Mouse (Mus musculus): ENCODE results near the gene Rrp1. TPM values are rescaled to one million over a fixed set of nuclear protein-coding genes. Genes with fewer than 3 reads are reported as not detected.

The Rrp1 gene
- polyA plus RNA-seq, 1 experiment from 2014 or later: 110 TPM

GRCm38 (mm10) chr10:78378516-78378915, 34.3 kb downstream of the Rrp1 start:
- H3K9me3 ChIP-seq (replicated peaks): no peaks in the 10 kb centered on the region
- no peak overlapping the region for H3K9ac ChIP-seq
- ATAC-seq (ENCODE audit: insufficient read depth): no peak
- H3K27me3 ChIP-seq: peaks cover 11% of the 10 kb centered on the region; the same call in 1 of the 2 replicates
- H3K4me2 ChIP-seq: no peak overlapping the region
- H3K36me3 ChIP-seq (replicated peaks): no peaks in the 10 kb centered on the region
- no peak overlapping the region for H3K4me3 ChIP-seq (replicated peaks)
- H3K27ac ChIP-seq (replicated peaks): no peak overlapping the region
- WGBS (ENCODE audit: insufficient replicate concordance): 82% methylated on average over 7 of the region's 7 CpGs
- H3K4me1 ChIP-seq (replicated peaks): peaks cover 1% of the 10 kb centered on the region; the same call in 1 of the 2 replicates

DNA sequence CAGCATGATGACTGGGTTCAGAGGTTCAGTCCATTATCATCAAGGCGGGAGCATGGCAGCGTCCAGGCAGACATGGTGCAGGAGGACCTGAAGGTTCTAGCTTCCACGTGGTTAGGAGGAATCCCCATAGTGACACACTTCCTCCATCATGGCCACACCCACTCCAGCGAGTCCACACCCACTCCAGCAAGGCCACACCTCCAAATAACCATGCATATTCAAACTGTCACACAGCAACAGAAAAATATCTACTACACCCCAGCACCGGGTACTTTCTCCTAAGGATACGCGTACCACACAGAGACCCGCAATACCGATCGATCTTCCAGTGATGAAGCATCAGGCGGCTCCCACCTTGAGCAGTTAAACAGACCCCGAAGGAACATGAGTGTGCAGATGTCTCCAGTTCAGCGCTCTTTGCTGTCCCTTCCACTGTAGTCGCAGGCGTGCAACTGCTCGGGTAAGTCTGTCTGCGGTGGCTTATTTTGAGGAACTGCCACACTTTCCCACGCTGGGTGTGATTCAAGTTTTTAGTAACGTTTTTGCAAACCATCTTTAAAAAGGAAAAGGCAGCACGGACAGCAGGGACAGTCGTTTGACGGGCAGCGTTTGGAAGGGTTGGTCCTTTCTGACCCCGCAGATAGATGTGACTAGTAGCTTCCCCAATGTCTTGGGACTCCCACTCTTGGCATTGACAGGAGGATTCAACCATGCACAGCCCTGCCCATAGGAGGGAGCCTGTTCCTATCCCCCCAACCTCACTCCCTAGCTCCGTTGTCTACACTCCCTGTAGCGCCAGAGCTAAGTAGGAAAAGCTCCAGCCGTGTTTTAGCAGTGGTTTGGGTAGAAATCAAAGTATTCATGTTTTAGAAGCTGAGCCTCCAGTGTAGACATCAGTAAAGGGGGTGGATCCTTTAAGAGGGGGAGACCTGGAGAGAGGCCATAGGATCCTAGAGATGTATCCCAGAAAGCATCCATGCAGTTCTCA, 39.9 kb downstream of the Rrp1 start:
- peak; percentile 60 for ATAC-seq (ENCODE audit: insufficient read depth)
- 42% methylated on average over 27 of the region's 27 CpGs for WGBS (ENCODE audit: insufficient replicate concordance)
- no peak overlapping the region for H3K27ac ChIP-seq (replicated peaks)
- H3K4me1 ChIP-seq (replicated peaks): peaks cover 40% of the 10 kb centered on the region
- no peaks in the 10 kb centered on the region for H3K36me3 ChIP-seq (replicated peaks)
- peak overlapping the region; percentile 25 for H3K4me3 ChIP-seq (replicated peaks)
- H3K27me3 ChIP-seq: peaks cover 4% of the 10 kb centered on the region; the same call in 1 of the 2 replicates
- H3K4me2 ChIP-seq: peak overlapping the region; percentile 57
- no peak overlapping the region; the same call in 1 of the 2 replicates for H3K9ac ChIP-seq
- no peaks in the 10 kb centered on the region for H3K9me3 ChIP-seq (replicated peaks)

- Histone ChIP-seq H3K27me3 (peaks cover 4% of the 10 kb centered on the region; the same call in 1 of the 2 replicates), H3K27ac (replicated peaks) (no peak overlapping the region), H3K4me2 (no peak overlapping the region), H3K9ac (no peak overlapping the region), H3K9me3 (replicated peaks) (no peaks in the 10 kb centered on the region), H3K36me3 (replicated peaks) (no peaks in the 10 kb centered on the region), H3K4me3 (replicated peaks) (no peak overlapping the region), H3K4me1 (replicated peaks) (peaks cover 52% of the 10 kb centered on the region)
- no peak for ATAC-seq (ENCODE audit: insufficient read depth)
- 65% methylated on average over 6 of the region's 6 CpGs for WGBS (ENCODE audit: insufficient replicate concordance)
These were observed 41.1 kb downstream of the Rrp1 start for GRCm38 (mm10) chr10:78371746-78372145.

DNA sequence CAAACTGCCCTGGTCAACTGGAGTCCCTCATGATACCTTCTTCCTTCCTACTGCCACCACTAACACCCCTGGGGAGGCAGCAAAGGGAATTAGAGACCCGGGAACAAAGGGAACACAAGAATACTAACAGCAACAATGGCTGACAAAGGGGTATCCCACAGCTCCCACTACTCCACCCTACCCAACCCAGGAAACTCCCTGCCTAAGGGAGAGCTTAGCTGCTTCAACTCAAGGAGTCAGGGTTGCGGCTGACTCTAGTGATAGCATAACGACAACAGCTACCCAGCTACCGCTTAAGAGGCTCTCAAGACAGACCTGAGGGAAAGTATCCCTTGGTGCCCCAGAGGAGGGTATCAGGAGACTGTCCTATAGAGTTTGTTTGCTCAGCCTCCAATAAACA, 45.3 kb downstream of the Rrp1 start:
- peaks cover 63% of the 10 kb centered on the region for H3K4me1 ChIP-seq (replicated peaks)

GRCm38 (mm10) chr10:78366851-78367312, 46.0 kb downstream of the Rrp1 start:
- peak overlapping the region; percentile 96 for H3K27ac ChIP-seq (replicated peaks)
- H3K36me3 ChIP-seq (replicated peaks): no peaks in the 10 kb centered on the region
- H3K4me3 ChIP-seq (replicated peaks): peak overlapping the region; percentile 26
- 6% methylated on average over 9 of the region's 9 CpGs for WGBS (ENCODE audit: insufficient replicate concordance)
- H3K9me3 ChIP-seq (replicated peaks): no peaks in the 10 kb centered on the region
- peak; percentile 89 for ATAC-seq (ENCODE audit: insufficient read depth)
- H3K4me1 ChIP-seq (replicated peaks): peaks cover 56% of the 10 kb centered on the region
- H3K9ac ChIP-seq: peak overlapping the region; percentile 53
- peak overlapping the region; percentile 71 for H3K4me2 ChIP-seq
- peaks cover 11% of the 10 kb centered on the region; the same call in 1 of the 2 replicates for H3K27me3 ChIP-seq

More for the DNA sequence above, 45.3 kb downstream of the Rrp1 start:
- Histone ChIP-seq H3K4me3 (replicated peaks) (no peak overlapping the region), H3K9me3 (replicated peaks) (no peaks in the 10 kb centered on the region), H3K27me3 (peaks cover 7% of the 10 kb centered on the region; the same call in 1 of the 2 replicates), H3K36me3 (replicated peaks) (no peaks in the 10 kb centered on the region), H3K4me2 (peak overlapping the region; percentile 71), H3K9ac (peak overlapping the region; percentile 37; the same call in 1 of the 2 replicates), H3K27ac (replicated peaks) (peak overlapping the region; percentile 96)
- 27% methylated on average over 4 of the region's 4 CpGs for WGBS (ENCODE audit: insufficient replicate concordance)
- peak; percentile 36 for ATAC-seq (ENCODE audit: insufficient read depth)

- Histone ChIP-seq H3K4me2 (peak overlapping the region; percentile 71), H3K4me3 (replicated peaks) (peak overlapping the region; percentile 26), H3K27ac (replicated peaks) (peak overlapping the region; percentile 96), H3K9me3 (replicated peaks) (no peaks in the 10 kb centered on the region), H3K9ac (peak overlapping the region; percentile 53), H3K27me3 (peaks cover 11% of the 10 kb centered on the region; the same call in 1 of the 2 replicates), H3K4me1 (replicated peaks) (peaks cover 51% of the 10 kb centered on the region), H3K36me3 (replicated peaks) (no peaks in the 10 kb centered on the region)
- ATAC-seq (ENCODE audit: insufficient read depth): peak; percentile 41
- 25% methylated on average over 5 of the region's 5 CpGs for WGBS (ENCODE audit: insufficient replicate concordance)
These were observed 46.5 kb downstream of the Rrp1 start for GRCm38 (mm10) chr10:78366195-78366834.

DNA sequence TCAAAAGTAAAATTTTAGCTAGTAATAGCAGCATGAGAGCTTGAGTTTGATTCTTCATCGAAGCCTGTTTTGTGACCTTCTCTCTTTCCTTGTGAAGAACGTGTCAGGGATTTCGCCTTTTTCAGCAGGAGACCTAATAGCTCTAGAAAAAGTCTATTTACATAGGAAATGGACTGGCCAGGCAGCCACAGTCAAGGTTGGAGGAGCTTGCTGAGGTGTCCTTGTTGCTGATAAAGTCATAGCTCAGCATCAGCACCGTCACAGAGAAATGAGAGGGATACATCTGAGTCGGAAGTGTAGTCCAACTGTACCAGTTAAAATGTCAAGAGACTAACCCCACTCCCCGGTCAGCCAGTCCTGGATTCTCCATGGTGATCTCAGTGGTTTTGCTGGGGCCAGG, 47.3 kb downstream of the Rrp1 start:
- Histone ChIP-seq H3K4me1 (replicated peaks) (peaks cover 51% of the 10 kb centered on the region), H3K9me3 (replicated peaks) (no peaks in the 10 kb centered on the region), H3K36me3 (replicated peaks) (no peaks in the 10 kb centered on the region), H3K4me2 (peak overlapping the region; percentile 71; the same call in 1 of the 2 replicates), H3K27ac (replicated peaks) (peak overlapping the region; percentile 96), H3K27me3 (peaks cover 11% of the 10 kb centered on the region; the same call in 1 of the 2 replicates), H3K9ac (no peak overlapping the region), H3K4me3 (replicated peaks) (no peak overlapping the region)
- no peak for ATAC-seq (ENCODE audit: insufficient read depth)
- WGBS (ENCODE audit: insufficient replicate concordance): 65% methylated on average over 6 of the region's 6 CpGs

GRCm38 (mm10) chr10:78364106-78364505, 48.7 kb downstream of the Rrp1 start:
- Histone ChIP-seq H3K27ac (replicated peaks) (no peak overlapping the region), H3K27me3 (peaks cover 12% of the 10 kb centered on the region; the same call in 1 of the 2 replicates), H3K9me3 (replicated peaks) (no peaks in the 10 kb centered on the region), H3K36me3 (replicated peaks) (no peaks in the 10 kb centered on the region), H3K9ac (no peak overlapping the region), H3K4me1 (replicated peaks) (peaks cover 45% of the 10 kb centered on the region), H3K4me3 (replicated peaks) (no peak overlapping the region), H3K4me2 (no peak overlapping the region)
- no peak for ATAC-seq (ENCODE audit: insufficient read depth)
- 10% methylated on average over 2 of the region's 2 CpGs for WGBS (ENCODE audit: insufficient replicate concordance)

- no peak overlapping the region; the same call in 1 of the 2 replicates for H3K27ac ChIP-seq (replicated peaks)
- peaks cover 41% of the 10 kb centered on the region for H3K4me1 ChIP-seq (replicated peaks)
- no peaks in the 10 kb centered on the region for H3K9me3 ChIP-seq (replicated peaks)
- no peak overlapping the region for H3K4me2 ChIP-seq
- no peak overlapping the region for H3K9ac ChIP-seq
- H3K36me3 ChIP-seq (replicated peaks): no peaks in the 10 kb centered on the region
- peaks cover 12% of the 10 kb centered on the region; the same call in 1 of the 2 replicates for H3K27me3 ChIP-seq
- WGBS (ENCODE audit: insufficient replicate concordance): 75% methylated on average over 6 of the region's 6 CpGs
- no peak overlapping the region for H3K4me3 ChIP-seq (replicated peaks)
- ATAC-seq (ENCODE audit: insufficient read depth): no peak
These were observed 49.5 kb downstream of the Rrp1 start for GRCm38 (mm10) chr10:78363366-78363765.

DNA sequence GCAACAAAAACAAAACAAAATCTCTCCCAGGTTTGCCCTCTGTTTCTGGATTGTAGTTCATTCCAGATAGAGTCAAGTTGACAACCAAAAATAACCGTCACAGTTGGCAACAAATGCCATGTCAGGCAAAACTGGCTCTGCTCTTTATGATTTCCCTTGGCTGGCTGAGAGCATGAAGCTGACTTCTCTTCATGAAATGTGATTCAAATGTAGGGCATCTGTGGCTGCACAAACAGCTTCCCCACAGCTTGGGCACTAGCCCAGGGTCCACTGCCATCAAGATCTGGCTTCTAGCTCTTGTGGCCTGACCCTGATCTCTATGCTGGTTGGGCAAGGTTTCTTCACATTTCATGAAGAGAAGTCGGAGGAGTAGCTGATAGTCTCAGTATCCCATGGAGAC, 50.9 kb downstream of the Rrp1 start:
- H3K9ac ChIP-seq: no peak overlapping the region
- no peak overlapping the region for H3K27ac ChIP-seq (replicated peaks)
- peaks cover 12% of the 10 kb centered on the region; the same call in 1 of the 2 replicates for H3K27me3 ChIP-seq
- H3K9me3 ChIP-seq (replicated peaks): no peaks in the 10 kb centered on the region
- H3K4me1 ChIP-seq (replicated peaks): peaks cover 32% of the 10 kb centered on the region
- no peak overlapping the region for H3K4me2 ChIP-seq
- H3K36me3 ChIP-seq (replicated peaks): no peaks in the 10 kb centered on the region
- no peak for ATAC-seq (ENCODE audit: insufficient read depth)
- WGBS (ENCODE audit: insufficient replicate concordance): 55% methylated on average over 2 of the region's 2 CpGs
- no peak overlapping the region for H3K4me3 ChIP-seq (replicated peaks)

GRCm38 (mm10) chr10:78360290-78360711, 52.5 kb downstream of the Rrp1 start:
- Histone ChIP-seq H3K27ac (replicated peaks) (no peak overlapping the region), H3K36me3 (replicated peaks) (no peaks in the 10 kb centered on the region), H3K4me2 (no peak overlapping the region), H3K9me3 (replicated peaks) (no peaks in the 10 kb centered on the region), H3K9ac (no peak overlapping the region), H3K4me1 (replicated peaks) (peaks cover 16% of the 10 kb centered on the region), H3K4me3 (replicated peaks) (no peak overlapping the region), H3K27me3 (peaks cover 20% of the 10 kb centered on the region)
- ATAC-seq (ENCODE audit: insufficient read depth): no peak
- 70% methylated on average over 3 of the region's 3 CpGs for WGBS (ENCODE audit: insufficient replicate concordance)

Data from liver, embryonic 15.5 days (tissue).